Mouse (Mus musculus) cerebellum, adult 11 months (tissue): ENCODE measurements at regions not wholly inside any gene's neighbourhood (a gene's known extent, or its start where the extent isn't known, plus 50 kb on each side); places are given as distances from the start of the nearest gene placed in this dataset.

ENCODE experiments used
- DNase-seq: peaks from one replicate; pipeline ENCODE4 v3.0.0; 2022

GRCm38 (mm10) chrX:77443852-77444492 lies 66.8 kb upstream of the Tbl1x start:
- no peak for DNase-seq

- no peak for DNase-seq
These were observed 64.1 kb upstream of the Tbl1x start for GRCm38 (mm10) chrX:77446755-77447154.

DNA sequence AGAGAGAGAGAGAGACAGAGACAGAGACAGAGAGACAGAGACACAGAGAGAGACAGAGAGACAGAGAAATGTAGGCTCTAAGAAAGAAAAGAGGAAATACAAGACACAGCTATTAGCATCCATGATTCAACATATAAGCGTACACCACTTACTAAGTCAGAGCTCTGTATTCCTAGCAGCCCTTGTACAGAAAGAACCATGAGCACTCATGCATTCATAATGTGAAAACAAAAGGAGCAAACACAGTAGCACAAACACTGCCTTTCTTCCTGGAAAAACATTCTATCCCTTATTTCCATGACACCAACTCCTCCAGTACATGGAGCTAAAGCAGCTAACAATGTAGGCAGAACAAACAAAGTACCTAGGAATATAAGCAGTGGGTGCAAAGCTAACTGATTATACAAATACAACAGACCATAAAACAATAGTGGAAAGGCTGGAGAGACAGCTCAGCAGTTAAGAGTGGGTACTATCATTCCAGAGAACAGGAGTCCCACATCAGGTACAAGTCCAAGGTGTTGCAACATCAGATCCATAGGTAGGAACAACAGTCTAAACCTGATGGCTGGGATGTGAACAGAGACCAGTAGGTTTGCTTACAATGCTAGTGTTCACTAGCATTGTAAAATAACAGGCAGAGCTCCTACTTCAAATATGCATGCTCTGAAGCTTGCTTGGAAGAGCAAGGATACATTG lies 58.7 kb upstream of the Tbl1x start:
- no peak for DNase-seq
